Mouse (Mus musculus) E14TG2a.4 (cell line): ENCODE measurements at regions not wholly inside any gene's neighbourhood (a gene's known extent, or its start where the extent isn't known, plus 50 kb on each side); places are given as distances from the start of the nearest gene placed in this dataset.

ENCODE experiments used
- CTCF ChIP-seq: conservative IDR thresholded peaks from 2 replicates; pipeline ENCODE4 v1.5.1; 2014; ENCODE audit warnings: low read length
- NANOG ChIP-seq: IDR thresholded peaks from 2 replicates; pipeline ENCODE4 v1.6.1; 2014; ENCODE audit warnings: borderline replicate concordance, low read length, mixed read lengths
- POU5F1 ChIP-seq: IDR thresholded peaks from 2 replicates; pipeline ENCODE4 v1.6.1; 2014; ENCODE audit warnings: low read length, borderline replicate concordance

DNA sequence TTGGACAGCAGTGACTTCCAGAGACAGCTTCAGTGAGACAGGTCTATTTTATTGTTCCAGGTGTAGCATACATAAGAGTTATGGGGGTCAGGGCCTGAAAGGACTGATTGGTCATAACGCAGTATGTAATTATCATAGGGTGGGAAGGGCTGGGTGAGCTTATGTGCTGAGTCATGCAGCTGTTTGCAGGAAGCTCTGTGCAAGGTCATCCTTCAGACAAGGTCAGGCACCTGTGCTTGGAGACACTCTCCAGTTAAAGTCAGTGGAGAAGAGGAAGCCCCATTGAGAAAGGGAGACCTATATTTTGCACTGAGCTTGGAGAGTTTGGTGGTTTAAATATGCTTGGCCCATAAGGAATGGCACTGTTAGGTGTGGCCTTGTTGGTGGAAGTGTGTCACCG is 62.0 kb upstream of the Nkd1 start:
- TF ChIP-seq CTCF = no peak
- no peak for TF ChIP-seq POU5F1
- no peak for TF ChIP-seq NANOG
